Mouse (Mus musculus): Measurements from ENCODE around the gene Nox3.

DNA sequence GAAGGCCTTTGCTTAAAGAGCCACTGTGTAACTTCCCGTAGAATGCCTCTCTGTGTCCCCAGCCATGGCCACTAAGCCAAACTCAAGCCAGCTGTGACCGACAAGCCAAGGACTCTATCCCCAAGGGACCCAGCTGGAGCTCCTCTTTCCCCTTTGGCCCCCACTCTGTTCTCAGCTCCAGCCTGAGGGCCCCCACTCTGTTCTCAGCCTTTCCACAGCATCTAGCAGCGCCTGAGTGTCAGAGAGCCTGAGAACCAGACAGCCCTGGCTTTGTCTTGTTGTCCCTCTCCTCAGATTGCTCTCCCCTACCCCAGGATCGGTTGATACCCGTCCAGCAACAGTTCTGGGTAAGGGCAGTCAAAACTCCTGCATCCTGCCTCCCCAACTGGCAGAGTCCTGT lies 36.6 kb downstream of the Nox3 start:
- TF ChIP-seq CTCF (IDR thresholded peaks at IDR 0.05; ENCODE audit: low read depth) (no peak), EP300 (IDR thresholded peaks at IDR 0.05; ENCODE audit: low read depth) (no peak)

All from liver, embryonic 14.5 days (tissue).